Comparison of ENCODE assay signal across 8 mouse cellular contexts in genomic region chrX:12587192-12587957, GRCm38 (mm10). TPM values are rescaled to one million over a fixed set of nuclear protein-coding genes. Genes with fewer than 3 reads are reported as not detected.
A peak's percentile ranks its signal among the peaks of the same experiment; 100 is the strongest.
DNase-seq lines count a peak whose midpoint lies in the region; ATAC-seq and TF ChIP-seq lines count a peak whose summit lies in the region.

Atp6ap2 (plus strand) TSS chrX:12587801.

- H3K27me3 ChIP-seq in E14TG2a.4 (ENCODE audit: insufficient read depth, low read length): no peaks in the 10 kb centered on the region
- no peaks in the 10 kb centered on the region for H3K27me3 ChIP-seq in forebrain, embryonic 12.5 days
- no peaks in the 10 kb centered on the region for H3K27me3 ChIP-seq in heart, postnatal 0 days (ENCODE audit: control insufficient read depth, insufficient read depth, low read length)
- no peaks in the 10 kb centered on the region for H3K27me3 ChIP-seq in liver, embryonic 16.5 days (ENCODE audit: control insufficient read depth, insufficient read depth, low read depth, low read length)
- no peaks in the 10 kb centered on the region for H3K27me3 ChIP-seq in neural tube, embryonic 13.5 days
- H3K27me3 ChIP-seq in testis, adult 2 months (ENCODE audit: control insufficient read depth, insufficient read depth, low read length): no peaks in the 10 kb centered on the region

- peak within 1 kb of the TSS; percentile 48 for H3K4me2 ChIP-seq in forebrain, embryonic 12.5 days
- H3K4me2 ChIP-seq in heart, postnatal 0 days (ENCODE audit: low read depth, low read length): peak within 1 kb of the TSS; percentile 75
- H3K4me2 ChIP-seq in liver, embryonic 16.5 days (ENCODE audit: low read depth, low read length): peak within 1 kb of the TSS; percentile 80
- peak within 1 kb of the TSS; percentile 54 for H3K4me2 ChIP-seq in neural tube, embryonic 13.5 days

- 25% methylated on average over 49 of the region's 49 CpGs for WGBS in forebrain, embryonic 12.5 days
- WGBS in heart, postnatal 0 days: 21% methylated on average over 48 of the region's 49 CpGs
- 17% methylated on average over 49 of the region's 49 CpGs for WGBS in liver, embryonic 16.5 days (ENCODE audit: insufficient replicate concordance)
- WGBS in neural tube, embryonic 13.5 days: 22% methylated on average over 49 of the region's 49 CpGs

- TF ChIP-seq CTCF in E14TG2a.4 (conservative IDR thresholded peaks at IDR 0.05; ENCODE audit: low read length): no peak
- TF ChIP-seq CTCF in heart, postnatal 0 days (IDR thresholded peaks at IDR 0.05; ENCODE audit: low read depth): no peak
- no peak for TF ChIP-seq CTCF in testis, adult 2 months (IDR thresholded peaks at IDR 0.05; ENCODE audit: control insufficient read depth, insufficient read depth, insufficient replicate concordance, low read depth, low read length)

- H3K36me3 ChIP-seq in E14TG2a.4 (ENCODE audit: insufficient read depth, low read length): 0 out of 2 replicates have a peak, but pooled peaks cover 9% of the 10 kb centered on the region
- no peaks in the 10 kb centered on the region for H3K36me3 ChIP-seq in forebrain, embryonic 12.5 days (replicated peaks)
- no peaks in the 10 kb centered on the region for H3K36me3 ChIP-seq in heart, postnatal 0 days (replicated peaks; ENCODE audit: control insufficient read depth, insufficient read depth, low read length)
- no peaks in the 10 kb centered on the region for H3K36me3 ChIP-seq in liver, embryonic 16.5 days (ENCODE audit: control insufficient read depth, insufficient read depth)
- no peaks in the 10 kb centered on the region for H3K36me3 ChIP-seq in neural tube, embryonic 13.5 days
- no peaks in the 10 kb centered on the region for H3K36me3 ChIP-seq in testis, adult 2 months (ENCODE audit: control insufficient read depth, insufficient read depth, low read length)

- peak within 1 kb of the TSS; percentile 90 for H3K4me3 ChIP-seq in E14TG2a.4 (replicated peaks; ENCODE audit: low read length)
- H3K4me3 ChIP-seq in forebrain, embryonic 12.5 days (replicated peaks): peak within 1 kb of the TSS; percentile 70
- H3K4me3 ChIP-seq in heart, postnatal 0 days (ENCODE audit: low read depth, low read length): peak within 1 kb of the TSS; percentile 82
- peak within 1 kb of the TSS; percentile 78 for H3K4me3 ChIP-seq in liver, embryonic 16.5 days (ENCODE audit: low read depth, low read length)
- peak within 1 kb of the TSS; percentile 61 for H3K4me3 ChIP-seq in neural tube, embryonic 13.5 days
- H3K4me3 ChIP-seq in testis, adult 2 months (ENCODE audit: control insufficient read depth, low read depth, low read length): peak within 1 kb of the TSS; percentile 95

- peak; percentile 93 for DNase-seq in c-Kit-positive CD71-positive TER-119-positive erythroid progenitor cells, embryonic 14.5 days (ENCODE audit: low spot score)
- DNase-seq in heart, postnatal 0 days (ENCODE audit: low spot score): peak; percentile 93
- DNase-seq in kidney, postnatal 4 days: peak; percentile 91 to 94

- peak; percentile 78 for TF ChIP-seq POLR2A in testis, adult 2 months (IDR thresholded peaks at IDR 0.05; ENCODE audit: control insufficient read depth, low read depth, low read length)

- peak; percentile 100 for ATAC-seq in forebrain, embryonic 12.5 days (ENCODE audit: low FRiP score)
- peak; percentile 99 for ATAC-seq in heart, postnatal 0 days (ENCODE audit: insufficient read depth, low read depth)
- peak; percentile 99 for ATAC-seq in liver, embryonic 16.5 days (ENCODE audit: low read depth)
- ATAC-seq in neural tube, embryonic 13.5 days (ENCODE audit: low read depth): peak; percentile 99

- peak within 1 kb of the TSS; percentile 80 for H3K27ac ChIP-seq in forebrain, embryonic 12.5 days
- peak within 1 kb of the TSS; percentile 73; the same call in 1 of the 2 replicates for H3K27ac ChIP-seq in heart, postnatal 0 days (ENCODE audit: low read depth)
- peak within 1 kb of the TSS; percentile 78 for H3K27ac ChIP-seq in liver, embryonic 16.5 days (ENCODE audit: low read length)
- H3K27ac ChIP-seq in neural tube, embryonic 13.5 days (replicated peaks): peak within 1 kb of the TSS; percentile 89
- peak within 1 kb of the TSS; percentile 92 for H3K27ac ChIP-seq in testis, adult 2 months (ENCODE audit: control insufficient read depth, insufficient read depth, low read depth, low read length)

- no peaks in the 10 kb centered on the region for H3K9me3 ChIP-seq in E14TG2a.4 (ENCODE audit: low read length)
- H3K9me3 ChIP-seq in forebrain, embryonic 12.5 days: no peaks in the 10 kb centered on the region
- no peaks in the 10 kb centered on the region for H3K9me3 ChIP-seq in heart, postnatal 0 days (replicated peaks; ENCODE audit: control insufficient read depth, low read length)
- no peaks in the 10 kb centered on the region for H3K9me3 ChIP-seq in liver, embryonic 16.5 days (replicated peaks; ENCODE audit: control insufficient read depth, low read length)
- no peaks in the 10 kb centered on the region for H3K9me3 ChIP-seq in neural tube, embryonic 13.5 days

- no peak for TF ChIP-seq EP300 in heart, postnatal 0 days (IDR thresholded peaks at IDR 0.05; ENCODE audit: low read depth)

- H3K9ac ChIP-seq in forebrain, embryonic 12.5 days: peak within 1 kb of the TSS; percentile 82
- H3K9ac ChIP-seq in heart, postnatal 0 days (replicated peaks; ENCODE audit: low read depth, low read length): peak within 1 kb of the TSS; percentile 80
- peak within 1 kb of the TSS; percentile 92 for H3K9ac ChIP-seq in liver, embryonic 16.5 days (ENCODE audit: low read depth, low read length)
- peak within 1 kb of the TSS; percentile 84 for H3K9ac ChIP-seq in neural tube, embryonic 13.5 days

- peaks cover 16% of the 10 kb centered on the region for H3K4me1 ChIP-seq in E14TG2a.4 (replicated peaks; ENCODE audit: low read depth, low read length)
- H3K4me1 ChIP-seq in forebrain, embryonic 12.5 days: peaks cover 8% of the 10 kb centered on the region
- no peaks in the 10 kb centered on the region for H3K4me1 ChIP-seq in heart, postnatal 0 days (ENCODE audit: control insufficient read depth, insufficient read depth)
- peaks cover 8% of the 10 kb centered on the region for H3K4me1 ChIP-seq in liver, embryonic 16.5 days (ENCODE audit: control insufficient read depth, low read depth, low read length)
- peaks cover 14% of the 10 kb centered on the region for H3K4me1 ChIP-seq in neural tube, embryonic 13.5 days (replicated peaks)
- H3K4me1 ChIP-seq in testis, adult 2 months (ENCODE audit: control insufficient read depth, insufficient read depth, low read length): no peaks in the 10 kb centered on the region; the same call in 1 of the 2 replicates

RNA-seq across cellular contexts. Expression of gene Atp6ap2, which starts in this region (rescaled TPM):
- 91.7 and 95.3 TPM in 2 replicates for polyA plus RNA-seq in forebrain, embryonic 12.5 days (2016; fragmentation: Nextera tagmentation; extraction: Ambion mirVana)
- total RNA-seq in heart, postnatal 0 days (2014; rRNA removed; ENCODE audit: low replicate concordance): 19.9 and 36.3 TPM in 2 replicates
- 40.5 and 43.9 TPM in 2 replicates for polyA plus RNA-seq in heart, postnatal 0 days (2015; fragmentation: Nextera tagmentation; extraction: Ambion mirVana)
- polyA plus RNA-seq in liver, embryonic 16.5 days (2015; fragmentation: Nextera tagmentation; extraction: Ambion mirVana): 59.9 and 66.9 TPM in 2 replicates
- 172 and 176 TPM in 2 replicates for polyA plus RNA-seq in neural tube, embryonic 13.5 days (2015; fragmentation: Nextera tagmentation; extraction: Ambion mirVana)
- polyA plus RNA-seq in testis, adult 2 months (2012; rRNA removed): 4.7 and 7.1 TPM in 2 replicates

Comparison
In these comparisons a context has a peak if more than half of its experiments do, and no peak if none do; other contexts are left out.
1. Peak in every context shown above with its lines: DNase-seq, ATAC-seq, H3K4me3 ChIP-seq and H3K27ac ChIP-seq.